Mouse (Mus musculus) testis, adult 2 months (tissue): Measurements from ENCODE around the gene Klf15.

Source experiments
- CTCF ChIP-seq: fragments of 200-500 bp; IDR thresholded peaks from 2 replicates; pipeline ENCODE4 v1.5.1; 2012; ENCODE audit warnings: low read depth, mild to moderate bottlenecking, inconsistent platforms, low read length, moderate library complexity; ENCODE audit not compliant: control insufficient read depth, insufficient read depth, insufficient replicate concordance
- POLR2A ChIP-seq: fragments of 200-500 bp; IDR thresholded peaks from 2 replicates; pipeline ENCODE4 v1.6.1; 2012; ENCODE audit warnings: low read depth, mild to moderate bottlenecking, inconsistent platforms, low read length, moderate library complexity; ENCODE audit not compliant: control insufficient read depth

- no peak for TF ChIP-seq CTCF
- no peak for TF ChIP-seq POLR2A
These were observed 30.9 kb upstream of the Klf15 start for GRCm38 (mm10) chr6:90431487-90431886.
